Mouse (Mus musculus) kidney, postnatal 0 days (tissue): ENCODE measurements around the gene Tyk2. TPM values are rescaled to one million over a fixed set of nuclear protein-coding genes. Genes with fewer than 3 reads are reported as not detected.
A peak's percentile ranks its signal among the peaks of the same experiment; 100 is the strongest.

Source experiments
- ATAC-seq: fragments of 200-750 bp; cut with Nextera tagmentation; replicated peaks from 2 replicates; pipeline ENCODE4 v1.8.0; 2017; ENCODE audit warnings: low read depth, moderate number of reproducible peaks, moderate TSS enrichment, moderate library complexity; ENCODE audit not compliant: low FRiP score
- DNase-seq: peaks from one replicate; pipeline ENCODE4 v3.0.0-alpha.2; 2016; ENCODE audit warnings: low spot score
- H3K27ac ChIP-seq: fragments of 300-500 bp; sonication (generic); 2 replicates; pipeline ENCODE4 v1.5.1; 2014; ENCODE audit warnings: mild to moderate bottlenecking
- H3K27me3 ChIP-seq: fragments of 300-500 bp; sonication (generic); 2 replicates; pipeline ENCODE4 v1.6.1; 2014; ENCODE audit warnings: low read length, mixed read lengths; ENCODE audit not compliant: insufficient read depth
- H3K36me3 ChIP-seq: fragments of 300-500 bp; sonication (generic); 2 replicates; pipeline ENCODE4 v1.6.1; 2014; ENCODE audit warnings: low read length, mixed read lengths; ENCODE audit not compliant: insufficient read depth
- H3K4me1 ChIP-seq: fragments of 300-500 bp; sonication (generic); replicated peaks from 2 replicates; pipeline ENCODE4 v1.6.1; 2014; ENCODE audit warnings: antibody characterized with exemption, low read length, mixed read lengths; ENCODE audit not compliant: insufficient read depth
- H3K4me2 ChIP-seq: fragments of 300-500 bp; sonication (generic); 2 replicates; pipeline ENCODE4 v1.6.1; 2014; ENCODE audit warnings: mild to moderate bottlenecking, low read length, moderate library complexity, mixed read lengths
- H3K4me3 ChIP-seq: fragments of 300-500 bp; sonication (generic); replicated peaks from 2 replicates; pipeline ENCODE4 v1.5.1; 2014; ENCODE audit warnings: low read depth, low read length
- H3K9ac ChIP-seq: fragments of 300-500 bp; sonication (generic); 2 replicates; pipeline ENCODE4 v1.6.1; 2014; ENCODE audit warnings: low read depth, low read length
- H3K9me3 ChIP-seq: fragments of 300-500 bp; sonication (generic); replicated peaks from 2 replicates; pipeline ENCODE4 v1.6.1; 2016; ENCODE audit warnings: low read length, inconsistent platforms, mixed read lengths
- CTCF ChIP-seq: IDR thresholded peaks from 2 replicates; pipeline ENCODE4 v1.5.1; 2016; ENCODE audit warnings: antibody characterized with exemption, low read depth, mild to moderate bottlenecking, moderate library complexity
- WGBS: fragments of 180-500 bp; shearing (Covaris S2); extraction: QIAGEN DNeasy Blood & Tissue Kit; methylation state at CpG from one replicate; pipeline ENCODE4 v1.1.7; 2014; 5-methylcytosine and 5-hydroxymethylcytosine counted together
- polyA plus RNA-seq: library from polyadenylated mRNA; unstranded; fragments of >200 nt; fragmentation: Nextera tagmentation; extraction: Ambion mirVana; gene quantifications from 2 replicates; pipeline ENCODE4 v1.2.1, GENCODE M21; 2015

The Tyk2 gene
- polyA plus RNA-seq, 1 experiment from 2014 or later, result 8.6 TPM

GRCm38 (mm10) chr9:21152715-21153114 lies 21.7 kb upstream of the Tyk2 start:
- Histone ChIP-seq H3K9ac (peak overlapping the region; percentile 57; the same call in 1 of the 2 replicates), H3K9me3 (no peaks in the 10 kb centered on the region), H3K27ac (no peak overlapping the region; the same call in 1 of the 2 replicates), H3K27me3 (no peaks in the 10 kb centered on the region), H3K4me2 (peak overlapping the region; percentile 80), H3K4me1 (peaks cover 16% of the 10 kb centered on the region; the same call in 1 of the 2 replicates), H3K4me3 (peak overlapping the region; percentile 31), H3K36me3 (0 out of 2 replicates have a peak, but pooled peaks cover 3% of the 10 kb centered on the region)
- ATAC-seq, result no peak
- peak; percentile 86 for DNase-seq
- WGBS, result 3% methylated on average over 11 of the region's 11 CpGs
- peak; percentile 92 for TF ChIP-seq CTCF

DNA sequence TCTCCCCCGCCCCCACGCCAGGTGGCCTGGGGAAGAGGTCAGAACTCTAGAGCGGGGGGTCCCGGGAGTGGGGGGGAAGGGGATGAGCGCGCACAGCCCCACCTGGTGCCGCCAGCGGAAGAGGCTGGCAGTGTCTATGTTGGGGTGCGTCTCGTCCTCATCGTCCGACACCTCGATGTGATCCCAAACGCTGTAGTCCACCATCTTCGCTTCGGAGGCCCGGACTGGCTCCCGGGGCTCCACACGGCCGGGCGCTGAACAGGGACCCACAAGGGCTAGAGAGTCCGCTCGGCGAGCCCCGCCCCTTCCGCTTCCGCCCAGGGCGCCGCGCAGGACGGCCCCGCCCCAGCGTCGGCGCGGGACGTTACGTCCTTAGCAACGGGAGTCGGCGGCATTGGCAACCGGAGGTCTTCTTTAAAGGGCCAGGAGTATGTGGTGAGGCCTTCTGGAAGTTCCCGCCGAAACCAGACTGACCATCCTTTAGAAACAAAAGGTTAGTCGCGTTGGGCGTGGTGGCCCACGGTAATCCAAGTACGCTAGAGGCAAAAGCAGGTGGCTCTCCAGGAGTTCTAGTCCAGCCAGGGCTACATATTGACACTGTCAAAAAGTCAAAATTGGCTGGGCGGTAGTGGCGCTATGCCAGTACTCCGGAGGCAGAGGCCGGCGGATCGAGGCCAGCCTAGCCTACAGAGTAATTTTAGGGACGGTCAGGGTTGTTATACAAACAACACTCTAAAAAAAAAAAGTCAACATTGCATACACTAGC lies 18.8 kb upstream of the Tyk2 start, which contains the start of gene Cdc37:
Cdc37 (minus strand) TSS at position 329 of the 766 bp plus-strand sequence.
- WGBS, result 3% methylated on average over 53 of the region's 56 CpGs
- peak within 1 kb of the TSS; percentile 83 for H3K4me3 ChIP-seq
- TF ChIP-seq CTCF, result no peak

GRCm38 (mm10) chr9:21149077-21149653 lies 18.1 kb upstream of the Tyk2 start:
- ATAC-seq (no peak), DNase-seq (no peak)
- peak overlapping the region; percentile 82 for H3K27ac ChIP-seq
- TF ChIP-seq CTCF, result no peak
- no peaks in the 10 kb centered on the region for H3K27me3 ChIP-seq
- H3K36me3 ChIP-seq, result peaks cover 17% of the 10 kb centered on the region; the same call in 1 of the 2 replicates
- peaks cover 22% of the 10 kb centered on the region; the same call in 1 of the 2 replicates for H3K4me1 ChIP-seq
- 6% methylated on average over 8 of the region's 8 CpGs for WGBS
- H3K4me2 ChIP-seq, result peak overlapping the region; percentile 88
- peak overlapping the region; percentile 83 for H3K4me3 ChIP-seq
- no peaks in the 10 kb centered on the region for H3K9me3 ChIP-seq
- H3K9ac ChIP-seq, result peak overlapping the region; percentile 86

More for the DNA sequence above, 18.8 kb upstream of the Tyk2 start, which contains the start of gene Cdc37:
- H3K4me2 ChIP-seq, result peak within 1 kb of the TSS; percentile 88
- H3K9ac ChIP-seq, result peak within 1 kb of the TSS; percentile 86
- H3K36me3 ChIP-seq, result peaks cover 10% of the 10 kb centered on the region; the same call in 1 of the 2 replicates
- H3K4me1 ChIP-seq, result peaks cover 22% of the 10 kb centered on the region; the same call in 1 of the 2 replicates
- ATAC-seq (peak; percentile 95), DNase-seq (peak; percentile 97)
- no peaks in the 10 kb centered on the region for H3K27me3 ChIP-seq
- peak within 1 kb of the TSS; percentile 82 for H3K27ac ChIP-seq
- H3K9me3 ChIP-seq, result no peaks in the 10 kb centered on the region

DNA sequence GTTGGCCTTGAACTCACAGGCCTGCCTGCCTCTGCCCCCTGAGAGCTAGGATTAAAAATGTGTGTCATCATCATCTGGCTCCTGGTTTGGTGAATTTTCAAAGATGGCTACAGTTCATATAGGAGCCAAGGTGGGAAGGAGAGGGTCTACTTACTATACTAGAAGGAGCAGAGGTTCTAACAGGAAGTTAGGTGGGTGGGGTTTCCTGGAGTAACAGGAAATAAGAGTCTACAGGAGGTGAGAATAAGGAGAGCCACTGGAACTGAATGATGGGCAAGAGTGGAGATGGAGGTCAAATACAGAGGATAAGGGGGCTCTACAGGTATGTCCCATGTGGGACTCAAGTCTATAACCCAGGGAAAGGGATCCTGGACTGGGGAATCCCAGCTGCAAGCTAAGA lies 17.4 kb upstream of the Tyk2 start:
- Histone ChIP-seq H3K36me3 (peaks cover 18% of the 10 kb centered on the region; the same call in 1 of the 2 replicates), H3K4me1 (peaks cover 20% of the 10 kb centered on the region; the same call in 1 of the 2 replicates), H3K4me3 (peak overlapping the region; percentile 83; the same call in 1 of the 2 replicates), H3K4me2 (peak overlapping the region; percentile 88), H3K27ac (no peak overlapping the region), H3K9ac (peak overlapping the region; percentile 86), H3K9me3 (no peaks in the 10 kb centered on the region), H3K27me3 (no peaks in the 10 kb centered on the region)
- ATAC-seq, result no peak
- TF ChIP-seq CTCF, result no peak
- DNase-seq, result no peak

- H3K4me2 ChIP-seq, result peak overlapping the region; percentile 38
- WGBS, result 23% methylated on average over 10 of the region's 10 CpGs
- peaks cover 33% of the 10 kb centered on the region for H3K36me3 ChIP-seq
- H3K4me3 ChIP-seq, result no peak overlapping the region
- no peaks in the 10 kb centered on the region for H3K27me3 ChIP-seq
- peak overlapping the region; percentile 38; the same call in 1 of the 2 replicates for H3K9ac ChIP-seq
- DNase-seq (peak; percentile 85), ATAC-seq (0 out of 2 replicates have a peak, but pooled peaks have one; percentile 15)
- peaks cover 16% of the 10 kb centered on the region; the same call in 1 of the 2 replicates for H3K4me1 ChIP-seq
- no peaks in the 10 kb centered on the region for H3K9me3 ChIP-seq
- no peak overlapping the region for H3K27ac ChIP-seq
- no peak for TF ChIP-seq CTCF
These were observed 15.7 kb upstream of the Tyk2 start for GRCm38 (mm10) chr9:21146722-21147121.

- DNase-seq (no peak), ATAC-seq (no peak)
- H3K9ac ChIP-seq, result no peak overlapping the region
- H3K4me3 ChIP-seq, result no peak overlapping the region
- peaks cover 16% of the 10 kb centered on the region; the same call in 1 of the 2 replicates for H3K4me1 ChIP-seq
- H3K4me2 ChIP-seq, result no peak overlapping the region
- H3K27me3 ChIP-seq, result no peaks in the 10 kb centered on the region
- H3K36me3 ChIP-seq, result peaks cover 44% of the 10 kb centered on the region
- no peaks in the 10 kb centered on the region for H3K9me3 ChIP-seq
- TF ChIP-seq CTCF, result no peak
- H3K27ac ChIP-seq, result no peak overlapping the region
- WGBS, result 88% methylated on average over 4 of the region's 4 CpGs
These were observed 14.4 kb upstream of the Tyk2 start for GRCm38 (mm10) chr9:21145431-21145830.
